Mouse (Mus musculus) gastrocnemius, postnatal 36 days (tissue): ENCODE results near the gene Abraxas1. TPM values are rescaled to one million over a fixed set of nuclear protein-coding genes. Genes with fewer than 3 reads are reported as not detected.

Experiments used
- DNase-seq, 2 experiments: peaks; one replicate each; pipeline ENCODE4 v3.0.0; 2022
- intact Hi-C: fragments of 180-260 bp; cut with DNase I; formaldehyde crosslinking; loops from one replicate; pipeline ENCODE4 v1.15.1; 2025
- total RNA-seq, 2 experiments: library from RNA; stranded (reverse); gene quantifications; 2 replicates each; pipeline ENCODE4 v1.2.3; 2021

Gene Abraxas1
- total RNA-seq, 2 experiments from 2014 or later: 3.0 to 4.3 TPM

- no peak for DNase-seq
- intact Hi-C loops: no loop called here
Observed at GRCm38 (mm10) chr5:100826531-100826930, 5.8 kb upstream of the Abraxas1 start.

DNA sequence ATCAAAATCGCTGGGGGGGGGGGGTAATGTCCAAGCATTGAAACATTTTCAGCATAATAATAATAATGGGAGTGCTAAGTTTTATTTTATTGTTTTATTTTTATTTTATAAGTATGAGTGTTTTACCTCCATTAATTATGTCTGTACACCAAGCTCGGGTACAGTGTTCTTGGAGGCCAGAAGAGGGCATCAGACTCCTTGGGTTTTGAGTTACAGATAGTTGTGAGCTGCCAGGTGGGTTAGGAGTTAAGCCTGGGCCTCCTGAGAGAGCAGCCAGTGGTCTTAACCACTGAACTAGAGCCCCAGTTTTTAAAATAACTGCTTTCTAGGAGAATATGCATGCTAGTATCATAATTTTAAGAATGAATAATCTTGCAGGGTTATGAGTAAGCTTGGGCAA, 5.2 kb upstream of the Abraxas1 start:
- no peak for DNase-seq
- intact Hi-C loops: no loop called here

- no peak for DNase-seq
- intact Hi-C loops: no loop called here
Observed at GRCm38 (mm10) chr5:100822826-100823225, 2.1 kb upstream of the Abraxas1 start.

- no peak for DNase-seq
- intact Hi-C loops: no loop called here
Observed at GRCm38 (mm10) chr5:100821375-100821774, 610 bp upstream of the Abraxas1 start.

DNA sequence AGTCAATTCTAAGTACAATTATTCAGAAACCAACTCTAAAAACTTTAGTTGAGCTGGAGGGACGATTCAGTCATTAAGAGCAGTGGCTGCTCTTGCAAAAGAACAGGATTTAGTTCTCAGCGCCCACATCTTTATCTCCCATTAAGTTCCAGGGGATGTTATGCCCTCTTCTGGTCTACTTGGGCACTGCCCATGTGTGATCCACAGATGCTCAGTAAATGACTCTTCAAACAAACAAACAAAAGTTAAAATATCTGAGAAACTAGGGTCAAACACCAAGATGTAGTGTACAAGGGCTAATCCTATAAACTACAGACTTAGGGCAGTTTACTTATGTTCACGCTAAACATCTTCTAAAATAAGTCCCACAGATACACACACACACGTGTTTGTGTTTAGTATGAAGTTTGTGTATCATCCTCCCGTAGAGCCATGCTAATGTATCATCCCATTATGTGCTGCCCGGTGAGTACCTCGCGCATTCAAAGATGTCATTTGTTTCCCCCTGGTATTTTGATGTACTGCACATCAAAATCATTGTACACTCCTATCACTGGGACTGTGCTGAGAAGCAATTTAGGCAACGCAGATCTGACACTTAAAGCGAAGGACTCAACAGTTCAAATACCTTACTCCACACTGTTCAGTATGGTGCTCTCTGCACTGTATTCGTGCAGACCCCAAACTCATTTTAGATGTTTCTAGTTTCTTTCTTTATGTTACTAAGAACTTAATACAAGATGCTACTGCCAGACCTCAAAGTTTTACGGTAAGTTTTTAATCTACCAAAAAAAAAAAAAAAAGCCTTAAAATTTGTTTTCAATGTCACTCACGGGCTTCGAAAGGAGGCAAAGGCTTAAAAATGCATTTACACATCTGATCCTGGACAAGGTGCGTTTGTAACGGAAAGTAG, 941 bp downstream of the Abraxas1 start:
- intact Hi-C loops: no loop called here

DNA sequence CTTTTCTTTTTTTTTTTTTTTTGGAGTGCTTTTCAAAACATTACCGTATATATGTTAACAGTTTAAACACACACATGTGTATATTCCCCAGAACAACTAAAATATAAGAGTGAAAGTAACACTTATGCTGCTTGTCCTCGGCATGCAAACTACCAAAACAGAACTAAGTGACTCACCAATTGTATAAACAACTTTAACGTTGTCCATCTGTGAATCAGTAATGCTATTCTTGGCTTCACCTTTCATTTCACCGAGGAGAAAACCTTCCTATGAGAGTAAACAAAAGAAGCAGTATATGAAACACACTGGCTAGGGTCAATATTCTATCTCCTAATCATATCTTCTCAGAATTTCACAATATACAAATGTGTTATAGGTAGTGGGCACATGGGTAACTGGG, 2.4 kb downstream of the Abraxas1 start:
- intact Hi-C loops: no loop called here
- DNase-seq: no peak

More for the DNA sequence above, 941 bp downstream of the Abraxas1 start:
- no peak for DNase-seq

DNA sequence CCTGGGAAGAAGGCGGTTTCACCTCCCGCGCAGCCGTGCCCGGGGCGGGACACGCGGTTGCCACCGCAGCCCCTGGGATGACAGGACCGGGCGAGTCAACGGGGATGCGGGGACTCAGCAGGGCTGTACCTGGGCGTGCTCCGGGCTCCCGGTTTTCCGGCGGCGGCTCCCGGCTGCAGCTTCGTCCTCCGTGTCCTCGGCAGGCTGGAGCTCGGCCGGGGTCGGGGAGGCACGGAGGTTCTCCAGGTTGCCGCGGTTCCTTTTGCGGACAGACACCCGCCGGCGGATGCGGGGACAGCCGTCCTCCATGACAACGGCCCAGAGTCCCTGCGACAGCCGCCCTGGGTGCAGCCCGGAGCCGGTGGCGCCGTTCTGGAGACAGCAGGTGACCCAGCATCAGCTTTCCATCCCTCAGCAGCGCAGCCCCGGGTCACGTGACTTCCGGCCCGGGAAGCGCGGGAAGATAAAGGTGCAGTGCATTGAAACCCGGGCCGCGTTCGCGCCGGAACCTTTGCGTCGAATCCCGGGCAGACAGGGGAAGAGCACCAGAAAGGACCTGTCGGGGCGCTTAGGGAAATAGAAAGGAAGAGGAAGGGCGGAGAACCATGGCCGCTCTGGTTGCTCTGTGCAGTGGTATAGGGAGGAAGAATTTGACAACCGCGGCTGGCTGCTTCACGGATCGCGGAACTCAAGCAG, 22.5 kb downstream of the Abraxas1 start, which contains the start of the genes Helq and Mrps18c:
Gene Helq (minus strand): TSS at position 434 of the 696 bp plus-strand sequence.
Gene Mrps18c (plus strand): TSS at position 463 of the 696 bp plus-strand sequence.
- peak; percentile 80 to 84 for DNase-seq
- intact Hi-C loops: no loop called here

- intact Hi-C loops: no loop called here
- DNase-seq: no peak
Observed at GRCm38 (mm10) chr5:100794084-100794483, 26.7 kb downstream of the Abraxas1 start.

DNA sequence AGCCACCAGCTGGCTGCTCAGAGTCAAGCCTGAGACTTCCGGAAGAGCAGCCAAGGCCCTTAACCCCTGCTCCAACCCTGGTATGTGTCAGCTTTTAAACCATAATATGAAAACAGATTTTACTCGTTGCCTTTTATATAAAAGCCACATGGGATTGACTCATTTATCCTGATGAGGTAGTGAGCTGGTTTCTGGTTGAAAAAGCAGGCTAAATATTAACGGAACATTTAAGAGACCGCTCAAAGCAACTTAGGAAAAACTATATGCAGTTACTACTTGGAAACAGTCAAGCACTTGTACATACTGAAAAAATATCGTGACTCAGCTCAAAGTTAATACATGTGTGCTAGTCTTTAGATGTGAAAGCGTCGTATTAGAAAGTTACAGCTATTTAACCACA, 28.5 kb downstream of the Abraxas1 start:
- intact Hi-C loops: no loop called here
- no peak for DNase-seq

GRCm38 (mm10) chr5:100787527-100787926, 33.2 kb downstream of the Abraxas1 start:
- no peak for DNase-seq
- intact Hi-C loops: no loop called here

DNA sequence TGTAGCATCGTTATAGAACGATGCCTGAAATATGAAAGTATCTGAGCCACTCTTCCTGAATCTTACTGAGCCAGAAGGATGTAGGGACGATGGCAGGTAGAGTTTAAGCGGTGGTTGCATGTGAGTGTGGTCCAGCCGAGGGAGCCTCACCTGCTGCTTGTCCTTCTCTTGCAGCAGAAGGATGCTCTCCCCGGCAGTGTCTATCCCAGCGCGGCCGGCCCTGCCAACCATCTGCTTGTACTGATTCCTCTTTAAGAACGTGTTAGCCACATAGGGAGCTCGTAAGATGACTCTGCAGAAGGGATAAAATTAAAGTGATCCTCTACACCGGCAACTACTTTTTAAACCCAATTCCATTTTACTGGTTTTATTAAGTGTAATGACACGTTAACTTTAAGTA, 41.8 kb downstream of the Abraxas1 start:
- intact Hi-C loops: loop anchor here (10.0 kb wide), 1 partner anchor 234 kb away; no protein-coding TSS in a partner anchor
- DNase-seq: no peak

DNA sequence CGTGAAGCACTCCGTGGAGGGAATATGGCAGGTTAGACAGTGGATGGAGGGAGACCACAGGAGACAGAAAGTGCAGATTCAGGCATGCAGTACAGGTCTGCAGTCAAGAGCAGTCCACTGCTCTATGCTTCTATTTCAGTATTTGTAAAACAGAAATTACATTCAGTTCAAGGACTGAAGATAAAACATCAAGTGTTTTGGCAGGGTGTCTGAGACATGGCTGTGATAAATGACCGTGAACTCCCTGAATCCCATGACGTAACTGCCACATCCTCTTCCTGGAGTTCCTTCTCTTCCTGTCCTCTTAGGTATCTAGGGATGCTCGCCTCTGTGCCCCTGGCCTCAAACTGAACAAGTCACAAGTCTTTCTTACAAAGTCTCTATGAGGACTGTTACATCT, 43.9 kb downstream of the Abraxas1 start:
- intact Hi-C loops: loop anchor here (10.0 kb wide), 1 partner anchor 232 kb away; no protein-coding TSS in a partner anchor

DNA sequence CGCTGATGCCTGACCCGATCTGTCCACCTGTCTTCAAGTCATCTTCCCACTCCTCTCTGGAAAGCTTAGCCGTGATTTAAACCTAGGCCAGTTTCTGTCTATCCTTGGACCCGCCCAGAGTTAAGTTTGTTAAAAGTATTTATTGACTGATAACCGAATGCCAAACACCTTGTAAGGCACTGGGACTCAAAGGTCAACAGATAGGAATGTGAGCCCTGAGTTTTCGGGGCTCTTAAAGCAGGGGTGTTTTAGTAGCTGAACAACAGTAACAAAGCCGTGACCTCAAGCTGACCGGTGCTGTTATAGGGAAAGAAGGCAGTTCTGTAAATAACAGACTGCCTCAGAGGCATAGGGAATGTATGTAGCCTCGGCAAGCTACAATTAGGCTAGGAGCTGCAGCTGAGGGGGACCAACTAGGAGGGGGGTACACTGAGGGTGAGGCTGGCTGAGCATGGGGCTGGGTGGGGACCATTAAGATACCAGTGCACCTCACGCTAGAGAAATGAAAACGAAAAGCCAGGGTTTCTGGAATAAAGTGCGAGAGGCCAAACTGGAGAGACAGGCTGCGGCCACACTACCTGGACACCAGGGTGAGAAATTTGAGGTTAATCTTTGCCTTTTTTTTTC, 44.9 kb downstream of the Abraxas1 start:
- intact Hi-C loops: loop anchor here (10.0 kb wide), 1 partner anchor 231 kb away; no protein-coding TSS in a partner anchor
- DNase-seq: no peak

More for the DNA sequence above, 43.9 kb downstream of the Abraxas1 start:
- no peak for DNase-seq

GRCm38 (mm10) chr5:100771575-100771974, 49.2 kb downstream of the Abraxas1 start:
- intact Hi-C loops: loop anchor here (10.0 kb wide), 1 partner anchor 227 kb away; no protein-coding TSS in a partner anchor

DNA sequence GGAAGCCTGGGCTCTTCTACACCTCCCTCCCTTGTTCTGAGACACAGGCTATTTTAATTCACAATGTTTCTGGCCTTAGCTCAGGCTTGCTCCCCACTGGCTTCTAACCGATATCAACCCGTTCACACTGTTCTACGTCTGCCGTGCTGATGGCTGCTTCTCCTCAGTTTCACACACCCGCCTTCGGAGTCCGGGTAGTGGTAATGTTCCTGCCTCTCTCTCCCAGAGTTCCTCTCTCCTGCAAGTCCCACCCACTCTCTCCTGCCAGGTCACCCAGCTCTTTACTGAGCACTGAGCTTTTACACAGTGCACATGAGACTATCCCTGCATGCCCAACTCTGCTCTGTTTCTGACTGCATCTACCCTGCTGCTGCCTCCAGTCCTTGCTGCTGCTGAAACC, 54.7 kb downstream of the Abraxas1 start:
- intact Hi-C loops: no loop called here
- DNase-seq: no peak

More at GRCm38 (mm10) chr5:100771575-100771974, 49.2 kb downstream of the Abraxas1 start:
- no peak for DNase-seq

- intact Hi-C loops: no loop called here
- DNase-seq: no peak
Observed at GRCm38 (mm10) chr5:100761736-100762135, 59.0 kb downstream of the Abraxas1 start.

- intact Hi-C loops: no loop called here
- DNase-seq: no peak
Observed at GRCm38 (mm10) chr5:100760049-100760663, 60.6 kb downstream of the Abraxas1 start.

DNA sequence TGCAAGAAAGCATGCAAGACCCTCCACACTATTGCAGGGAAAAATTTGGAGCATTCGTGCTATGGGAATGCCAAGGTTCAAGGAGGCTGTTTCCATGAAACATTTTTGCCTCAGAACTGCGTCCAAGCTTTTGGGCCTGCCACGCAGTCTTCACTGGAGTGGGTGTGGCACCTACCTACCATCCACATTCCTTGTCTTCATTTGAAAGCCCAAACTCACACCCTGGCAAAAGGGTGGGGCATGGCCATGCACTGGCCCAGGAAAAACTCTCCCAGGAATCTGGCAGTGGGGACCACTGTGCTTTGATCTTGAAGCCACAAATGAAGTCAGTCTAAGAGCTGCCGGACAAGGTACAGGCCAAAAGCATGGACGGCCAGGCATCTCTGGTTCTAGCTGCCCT, 62.6 kb downstream of the Abraxas1 start:
- DNase-seq: no peak
- intact Hi-C loops: no loop called here
